Mouse (Mus musculus) urinary bladder, adult 2 months (tissue): Measurements from ENCODE around the gene Sec14l4. TPM values are rescaled to one million over a fixed set of nuclear protein-coding genes. Genes with fewer than 3 reads are reported as not detected.

Experiments
- DNase-seq: peaks from one replicate; pipeline ENCODE4 v3.0.0; 2022; ENCODE audit warnings: low spot score
- polyA plus RNA-seq: library from polyadenylated mRNA; depleted of rRNA; stranded (reverse); fragments of >200 nt; gene quantifications from 2 replicates; pipeline ENCODE4 v1.2.3, GENCODE M21; 2012

Sec14l4 gene
- polyA plus RNA-seq, 1 experiment, result 0.15 TPM

- DNase-seq, result no peak
Measured at GRCm38 (mm10) chr11:4027561-4028334, 3.5 kb upstream of the Sec14l4 start.

- DNase-seq, result no peak
Measured at GRCm38 (mm10) chr11:4029343-4029742, 1.9 kb upstream of the Sec14l4 start.

- no peak for DNase-seq
Measured at GRCm38 (mm10) chr11:4031961-4032360, 699 bp downstream of the Sec14l4 start.

GRCm38 (mm10) chr11:4033471-4033870, 2.2 kb downstream of the Sec14l4 start:
- DNase-seq, result no peak

GRCm38 (mm10) chr11:4034169-4034568, 2.9 kb downstream of the Sec14l4 start:
- DNase-seq, result no peak

GRCm38 (mm10) chr11:4035116-4035892, 4.0 kb downstream of the Sec14l4 start:
- DNase-seq, result no peak

GRCm38 (mm10) chr11:4035916-4036315, 4.7 kb downstream of the Sec14l4 start:
- DNase-seq, result no peak

- no peak for DNase-seq
Measured at GRCm38 (mm10) chr11:4036365-4037084, 5.3 kb downstream of the Sec14l4 start.

GRCm38 (mm10) chr11:4039951-4040350, 8.7 kb downstream of the Sec14l4 start:
- DNase-seq, result no peak

GRCm38 (mm10) chr11:4041123-4041625, 9.9 kb downstream of the Sec14l4 start:
- no peak for DNase-seq

- DNase-seq, result no peak
Measured at GRCm38 (mm10) chr11:4043081-4043480, 11.8 kb downstream of the Sec14l4 start.

- no peak for DNase-seq
Measured at GRCm38 (mm10) chr11:4046526-4046925, 15.3 kb downstream of the Sec14l4 start.

- DNase-seq, result no peak
Measured at GRCm38 (mm10) chr11:4047766-4048165, 16.5 kb downstream of the Sec14l4 start.

GRCm38 (mm10) chr11:4048438-4048837, 17.2 kb downstream of the Sec14l4 start:
- no peak for DNase-seq

- peak; percentile 38 for DNase-seq
Measured at GRCm38 (mm10) chr11:4053586-4053985, 22.3 kb downstream of the Sec14l4 start.

GRCm38 (mm10) chr11:4060866-4061575, 29.8 kb downstream of the Sec14l4 start:
- DNase-seq, result no peak

- DNase-seq, result no peak
Measured at GRCm38 (mm10) chr11:4062523-4062922, 31.3 kb downstream of the Sec14l4 start.

- no peak for DNase-seq
Measured at GRCm38 (mm10) chr11:4062981-4063380, 31.7 kb downstream of the Sec14l4 start.

- no peak for DNase-seq
Measured at GRCm38 (mm10) chr11:4064627-4065122, 33.4 kb downstream of the Sec14l4 start, which contains the start of gene Sec14l3. Sec14l3 (plus strand) TSS chr11:4064841.

GRCm38 (mm10) chr11:4069664-4070063, 38.4 kb downstream of the Sec14l4 start:
- DNase-seq, result no peak

GRCm38 (mm10) chr11:4076633-4077032, 45.4 kb downstream of the Sec14l4 start:
- no peak for DNase-seq
